Mouse (Mus musculus): ENCODE data around the gene Hspb8. TPM values are rescaled to one million over a fixed set of nuclear protein-coding genes. Genes with fewer than 3 reads are reported as not detected.
"Not testable (repeated sequence)": the region's sequence is repeated elsewhere in the genome, so short reads cannot be mapped to it uniquely, and the experiment has no call there.

Gene Hspb8
- total RNA-seq, 2 experiments from 2014 or later = 201 to 287 TPM

DNA sequence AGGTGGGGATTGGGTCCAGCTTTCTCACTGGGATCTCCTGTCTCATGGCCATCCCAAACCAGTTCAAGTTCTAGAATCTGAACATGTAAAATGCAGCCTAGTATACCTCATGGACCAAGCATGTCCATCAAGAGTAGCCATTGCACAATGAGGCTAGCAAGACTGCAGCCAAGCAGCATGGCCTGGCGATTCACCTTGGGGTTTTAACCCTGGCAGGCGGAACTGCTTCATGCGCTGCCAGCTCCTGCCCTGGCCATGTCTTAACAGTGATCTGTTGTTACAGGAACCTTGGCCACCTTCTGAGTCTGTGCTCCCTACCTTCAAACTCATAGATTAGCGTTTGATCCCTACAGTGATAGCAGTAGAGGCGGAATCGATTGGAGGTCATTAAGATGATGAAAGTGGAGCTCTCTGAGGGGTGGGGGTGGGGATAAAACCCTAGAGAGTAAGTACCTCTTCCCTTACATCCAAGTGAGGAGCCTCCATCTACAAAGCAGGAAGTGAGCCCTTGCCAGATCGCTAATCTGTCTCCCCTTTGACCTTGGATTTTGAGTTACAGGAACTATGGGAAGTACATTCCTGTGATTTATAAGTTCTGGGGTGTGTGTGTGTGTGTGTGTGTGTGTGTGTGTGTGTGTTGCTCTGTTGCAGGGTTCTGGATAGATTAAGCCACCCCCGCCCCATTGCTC is 22.5 kb downstream of the Hspb8 start:
- DNase-seq = no peak

DNA sequence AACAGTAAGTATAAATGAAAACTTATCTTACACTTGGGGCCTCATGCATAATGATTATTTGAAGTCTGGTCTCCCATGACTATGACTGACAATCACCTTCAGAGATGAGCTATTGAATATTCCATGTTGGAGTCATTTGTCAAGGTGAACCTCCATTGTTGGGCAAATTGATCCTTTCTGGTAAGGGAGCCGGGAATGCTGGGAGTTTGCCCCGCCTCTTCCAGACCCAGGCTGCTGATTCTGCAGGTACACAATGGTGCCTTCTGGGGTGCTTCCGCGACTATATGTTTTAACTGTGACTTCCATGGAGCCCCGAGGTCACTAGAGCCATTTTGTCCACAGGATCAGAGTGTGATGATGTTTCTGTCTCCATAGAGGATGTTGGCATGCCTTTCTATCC is 26.6 kb downstream of the Hspb8 start:
- no peak for DNase-seq
- intact Hi-C loops (cut with DNase I; ENCODE audit: low total_unique reads) = no loop called here

More for the DNA sequence above, 22.5 kb downstream of the Hspb8 start:
- intact Hi-C loops (cut with DNase I; ENCODE audit: low total_unique reads) = no loop called here

GRCm38 (mm10) chr5:116392603-116393002 is 30.1 kb downstream of the Hspb8 start:
- intact Hi-C loops (cut with DNase I; ENCODE audit: low total_unique reads) = no loop called here
- DNase-seq = peak; percentile 48

DNA sequence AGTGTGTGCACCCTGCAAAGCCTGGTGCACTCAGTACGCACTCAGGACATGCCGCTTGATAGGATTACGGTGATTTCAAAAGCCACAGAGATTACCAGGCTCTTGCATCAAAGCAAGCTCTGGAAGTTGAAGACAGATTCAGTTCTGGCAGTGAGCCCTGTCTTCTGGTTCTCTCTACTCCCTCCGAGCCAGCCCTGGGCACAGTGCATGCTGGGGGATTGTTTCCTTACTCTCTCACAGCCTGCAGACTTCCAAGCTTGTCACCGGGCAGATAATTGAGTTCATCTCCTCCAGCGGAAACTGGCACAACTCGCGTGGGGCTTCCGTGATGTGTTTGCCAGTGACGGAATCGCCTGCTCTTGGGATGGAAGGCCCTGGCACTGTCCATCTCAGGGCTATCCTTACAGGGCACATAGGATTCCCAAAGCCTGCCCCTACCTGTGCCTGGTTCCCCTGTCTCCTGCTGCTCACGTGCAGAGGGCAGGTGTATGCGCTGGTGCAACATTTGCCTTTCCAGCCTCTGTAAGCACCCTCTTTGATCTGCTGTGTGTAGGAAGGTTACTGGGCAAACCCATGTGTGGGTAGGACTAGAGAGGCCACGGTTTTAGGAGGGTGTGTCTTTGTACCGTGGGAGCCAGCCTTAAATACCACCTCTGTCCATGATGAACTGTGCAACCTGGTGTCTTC is 32.7 kb downstream of the Hspb8 start:
- intact Hi-C loops (cut with DNase I; ENCODE audit: low total_unique reads) = loop anchor here (5.0 to 10.0 kb wide), 3 partner anchors 62 to 155 kb away; no protein-coding TSS in a partner anchor
- DNase-seq = peak; percentile 47

DNA sequence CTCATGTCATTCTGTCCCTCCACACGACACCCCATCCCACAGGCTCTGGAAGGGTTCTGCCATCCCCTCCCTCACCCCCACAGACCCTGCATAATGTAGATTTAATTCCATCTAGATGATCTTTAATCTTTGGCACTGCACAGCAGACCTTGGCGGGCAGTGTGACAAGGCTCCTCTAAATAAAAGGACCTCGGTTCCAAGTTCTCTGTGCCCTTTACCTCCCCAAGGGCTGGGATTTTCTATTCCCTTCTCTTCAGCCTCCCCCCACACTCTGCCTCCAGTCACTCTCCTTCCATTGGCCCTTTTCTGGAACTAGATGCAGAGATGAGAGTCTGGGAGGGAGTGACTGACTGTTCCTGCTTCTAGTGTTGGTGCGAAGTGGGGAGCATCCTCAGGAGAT is 33.3 kb downstream of the Hspb8 start:
- DNase-seq = no peak
- intact Hi-C loops (cut with DNase I; ENCODE audit: low total_unique reads) = loop anchor here (5.0 to 10.0 kb wide), 3 partner anchors 63 to 155 kb away; no protein-coding TSS in a partner anchor

GRCm38 (mm10) chr5:116387302-116387935 is 35.2 kb downstream of the Hspb8 start:
- DNase-seq = no peak
- intact Hi-C loops (cut with DNase I; ENCODE audit: low total_unique reads) = loop anchor here (5.0 to 10.0 kb wide), 3 partner anchors 65 to 153 kb away; no protein-coding TSS in a partner anchor

- DNase-seq = peak; percentile 39
- intact Hi-C loops (cut with DNase I; ENCODE audit: low total_unique reads) = loop anchor here (5.0 to 10.0 kb wide), 3 partner anchors 66 to 151 kb away; no protein-coding TSS in a partner anchor
Measured at GRCm38 (mm10) chr5:116386020-116386419, 36.6 kb downstream of the Hspb8 start.

DNA sequence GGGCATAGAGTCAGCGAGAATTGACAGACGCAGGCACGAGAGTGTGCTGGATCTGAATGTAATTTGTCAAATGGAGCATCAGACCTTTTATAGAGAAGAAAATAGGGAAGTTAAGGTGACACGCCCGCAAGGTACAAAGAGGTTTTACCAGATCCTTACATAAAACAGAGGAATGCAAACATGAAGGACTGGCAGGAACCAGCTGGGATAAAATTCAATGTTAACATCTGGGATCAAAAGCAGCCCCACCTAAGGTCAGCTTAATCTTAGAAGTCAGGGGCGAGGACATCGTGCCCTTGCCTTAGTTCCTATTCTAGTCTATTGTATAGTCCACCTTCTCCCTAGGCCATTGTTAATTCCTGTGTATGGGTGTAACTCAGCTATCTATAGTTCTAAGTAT is 40.0 kb downstream of the Hspb8 start:
- not testable (repeated sequence) for DNase-seq
- intact Hi-C loops (cut with DNase I; ENCODE audit: low total_unique reads) = loop anchor here (10.0 kb wide), 1 partner anchor 148 kb away; no protein-coding TSS in a partner anchor

GRCm38 (mm10) chr5:116381726-116382125 is 40.9 kb downstream of the Hspb8 start:
- DNase-seq = no peak
- intact Hi-C loops (cut with DNase I; ENCODE audit: low total_unique reads) = loop anchor here (10.0 kb wide), 1 partner anchor 147 kb away; no protein-coding TSS in a partner anchor

DNA sequence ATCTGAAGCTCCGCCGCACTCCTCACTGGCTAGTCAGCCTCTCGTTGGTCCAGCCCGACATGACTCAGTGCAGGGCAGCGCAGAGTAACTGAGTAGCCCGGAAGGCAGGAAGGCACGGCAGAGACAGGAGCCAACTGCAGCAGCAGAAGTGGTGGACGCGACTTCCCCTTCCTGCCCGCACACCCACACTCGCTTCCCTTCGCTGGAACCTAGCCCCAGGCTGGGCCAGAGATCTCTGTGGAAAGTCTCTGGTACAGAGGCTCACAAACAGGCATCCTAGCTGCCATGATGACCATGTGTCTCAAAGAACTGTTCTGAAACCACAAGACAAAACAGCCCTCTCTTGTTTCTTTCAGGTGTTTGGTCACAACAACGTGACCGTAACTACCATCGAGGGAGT is 41.4 kb downstream of the Hspb8 start:
- intact Hi-C loops (cut with DNase I; ENCODE audit: low total_unique reads) = loop anchor here (10.0 kb wide), 1 partner anchor 146 kb away; no protein-coding TSS in a partner anchor

DNA sequence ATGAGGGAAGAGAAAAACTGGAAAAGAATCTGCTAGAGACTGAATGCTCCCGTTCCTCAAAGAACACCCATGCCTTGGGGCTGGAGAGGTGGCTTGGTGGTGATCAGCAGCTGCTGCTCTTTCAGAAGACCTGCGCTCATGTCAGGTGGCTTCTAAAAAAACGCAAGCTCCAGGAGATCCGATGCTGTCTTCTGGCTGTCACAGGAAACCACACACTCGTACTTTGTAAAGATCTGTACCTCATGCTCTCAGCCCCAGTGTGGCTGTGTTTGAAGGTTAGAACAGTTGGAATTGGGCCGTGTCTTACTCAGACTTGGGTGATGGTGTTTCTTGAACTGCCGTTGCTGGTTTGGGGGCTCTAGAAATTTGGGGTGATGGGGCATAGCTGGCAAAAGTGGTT is 42.3 kb downstream of the Hspb8 start:
- intact Hi-C loops (cut with DNase I; ENCODE audit: low total_unique reads) = loop anchor here (10.0 kb wide), 1 partner anchor 146 kb away; no protein-coding TSS in a partner anchor
- DNase-seq = no peak

More for the DNA sequence above, 41.4 kb downstream of the Hspb8 start:
- no peak for DNase-seq

DNA sequence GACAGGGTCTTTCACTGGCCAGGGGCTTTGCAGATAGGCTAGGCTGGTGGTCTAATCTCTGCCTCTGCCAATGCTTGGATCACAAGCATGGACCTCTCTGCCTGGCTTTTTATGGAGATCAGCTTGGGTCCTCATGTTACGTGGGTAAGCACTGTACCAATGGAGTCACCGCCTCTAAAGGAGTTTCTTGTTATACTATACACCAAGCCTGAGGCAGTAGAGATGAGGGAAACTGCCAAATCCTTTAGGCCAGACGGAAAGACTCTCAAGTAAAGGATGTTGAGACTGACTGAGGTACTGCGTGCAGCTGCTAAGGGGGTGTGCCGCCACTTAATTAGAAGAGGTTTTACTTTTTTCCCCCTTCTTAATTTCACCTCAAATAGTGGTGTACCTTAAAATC is 43.8 kb downstream of the Hspb8 start:
- intact Hi-C loops (cut with DNase I; ENCODE audit: low total_unique reads) = no loop called here
- DNase-seq = no peak

DNA sequence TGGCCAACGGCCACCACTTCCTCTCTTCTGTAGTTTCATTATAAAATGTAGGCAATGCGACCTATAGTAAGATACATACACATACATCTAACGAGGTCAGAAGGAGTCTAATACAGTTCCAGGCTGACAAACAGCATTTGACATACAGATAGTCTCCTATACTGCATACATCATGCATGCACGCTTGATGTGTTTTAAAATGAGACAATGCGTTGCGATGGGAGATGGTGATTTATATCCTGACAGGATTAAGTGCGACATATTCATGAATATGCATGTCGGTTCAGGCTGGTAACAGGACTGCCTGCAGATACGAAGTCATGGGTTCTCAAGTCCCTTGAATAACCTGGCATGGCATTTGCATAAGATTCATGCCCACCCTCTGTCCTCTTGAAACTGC is 54.7 kb downstream of the Hspb8 start:
- DNase-seq = no peak
- intact Hi-C loops (cut with DNase I; ENCODE audit: low total_unique reads) = no loop called here

DNA sequence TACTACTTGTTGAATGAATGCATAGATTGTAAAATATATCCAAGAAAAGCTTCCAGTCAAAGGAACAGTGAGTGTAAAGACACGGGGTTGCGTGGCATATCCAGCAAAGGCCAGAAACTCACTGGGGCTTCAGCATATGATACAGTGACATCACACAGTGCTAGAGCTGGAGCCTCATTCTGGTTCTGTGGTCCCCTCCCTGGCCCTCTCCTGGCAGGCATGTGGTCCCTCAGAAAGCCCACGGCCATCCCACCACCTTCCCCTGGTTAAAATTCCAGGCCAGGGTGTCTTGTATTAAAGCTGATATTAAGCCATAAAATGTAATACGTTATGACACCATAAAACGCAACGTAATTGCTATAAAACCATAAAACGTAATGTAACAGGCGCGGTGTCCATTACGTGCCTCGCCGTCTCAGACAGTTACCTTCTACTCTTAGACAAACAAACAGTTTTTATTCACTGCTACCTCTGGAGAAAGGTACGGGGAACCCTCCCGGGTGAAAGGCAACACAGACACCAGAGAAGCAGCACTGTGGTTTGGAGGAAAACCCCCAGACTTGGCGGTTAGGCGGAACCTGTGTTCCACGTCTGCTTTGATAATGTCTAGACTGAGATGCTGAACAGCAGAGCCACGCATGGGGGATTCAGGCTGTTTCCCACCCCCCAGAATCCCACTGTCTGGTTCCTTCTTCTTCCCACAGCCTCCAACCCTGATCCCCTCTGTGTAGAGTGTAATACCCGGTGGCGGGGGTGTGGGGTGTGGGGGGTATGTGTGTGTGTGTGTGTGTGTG is 55.6 kb downstream of the Hspb8 start:
- intact Hi-C loops (cut with DNase I; ENCODE audit: low total_unique reads) = no loop called here
- DNase-seq = no peak

DNA sequence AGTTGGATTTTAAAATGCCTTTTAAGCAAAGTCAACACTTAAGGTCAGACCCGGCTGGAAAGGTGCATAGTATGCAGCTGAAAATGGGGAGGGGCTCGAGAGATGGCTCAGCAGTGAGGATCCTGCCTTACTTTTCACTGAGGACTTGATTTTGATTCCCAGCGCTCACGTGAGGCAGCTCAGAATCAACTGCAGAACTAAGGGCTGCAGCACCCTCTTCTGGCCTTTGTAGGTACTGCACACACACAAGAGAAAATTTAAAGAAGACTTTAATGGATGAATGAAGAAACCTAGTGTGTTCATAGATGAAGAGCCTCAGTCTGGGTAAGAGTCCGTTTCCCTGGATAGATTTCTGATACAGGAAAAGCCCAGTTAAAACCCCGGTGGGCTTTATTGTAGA is 61.3 kb downstream of the Hspb8 start:
- no peak for DNase-seq
- intact Hi-C loops (cut with DNase I; ENCODE audit: low total_unique reads) = no loop called here

GRCm38 (mm10) chr5:116360751-116361150 is 61.9 kb downstream of the Hspb8 start:
- intact Hi-C loops (cut with DNase I; ENCODE audit: low total_unique reads) = no loop called here
- DNase-seq = no peak
